Mouse (Mus musculus) left cerebral cortex, postnatal 14 days (tissue): ENCODE measurements around the gene Dtnbp1. TPM values are rescaled to one million over a fixed set of nuclear protein-coding genes. Genes with fewer than 3 reads are reported as not detected.

ENCODE experiments used
- DNase-seq, 2 experiments: peaks; one replicate each; pipeline ENCODE4 v3.0.0; 2021 to 2022; ENCODE audit warnings: low spot score in 2 of 2, mixed read lengths in 1 of 2
- intact Hi-C: fragments of 180-260 bp; cut with DNase I; formaldehyde crosslinking; loops from one replicate; pipeline ENCODE4 v1.15.1; 2025
- total RNA-seq, 2 experiments: library from RNA; stranded (reverse); gene quantifications; 2 replicates each; pipeline ENCODE4 v1.2.3; 2021

Dtnbp1 gene
- total RNA-seq, 2 experiments from 2014 or later = 78.9 to 89.5 TPM

GRCm38 (mm10) chr13:45005861-45006260 is 3.9 kb upstream of the Dtnbp1 start:
- DNase-seq = no peak
- intact Hi-C loops = loop anchor here (10.0 kb wide), 1 partner anchor 469 kb away; no protein-coding TSS in a partner anchor

- intact Hi-C loops = loop anchor here (10.0 kb wide), 1 partner anchor 470 kb away; no protein-coding TSS in a partner anchor
Measured at GRCm38 (mm10) chr13:45004987-45005592, 3.1 kb upstream of the Dtnbp1 start.

GRCm38 (mm10) chr13:45003026-45003425 is 1.1 kb upstream of the Dtnbp1 start:
- intact Hi-C loops = loop anchor here (10.0 kb wide), 1 partner anchor 472 kb away; no protein-coding TSS in a partner anchor
- DNase-seq = no peak

More at GRCm38 (mm10) chr13:45004987-45005592, 3.1 kb upstream of the Dtnbp1 start:
- DNase-seq = no peak

GRCm38 (mm10) chr13:45001228-45001910 is 578 bp downstream of the Dtnbp1 start:
- intact Hi-C loops = loop anchor here (10.0 kb wide), 1 partner anchor 473 kb away; no protein-coding TSS in a partner anchor
- DNase-seq = no peak

- intact Hi-C loops = loop anchor here (10.0 kb wide), 1 partner anchor 474 kb away; no protein-coding TSS in a partner anchor
- no peak for DNase-seq
Measured at GRCm38 (mm10) chr13:45000836-45001227, 1.1 kb downstream of the Dtnbp1 start.

GRCm38 (mm10) chr13:44999211-44999610 is 2.7 kb downstream of the Dtnbp1 start:
- intact Hi-C loops = no loop called here
- no peak for DNase-seq

GRCm38 (mm10) chr13:44996339-44996738 is 5.6 kb downstream of the Dtnbp1 start:
- intact Hi-C loops = no loop called here
- DNase-seq = no peak

- DNase-seq = no peak
- intact Hi-C loops = no loop called here
Measured at GRCm38 (mm10) chr13:44992550-44993205, 9.3 kb downstream of the Dtnbp1 start.

GRCm38 (mm10) chr13:44991936-44992335 is 10.0 kb downstream of the Dtnbp1 start:
- no peak for DNase-seq
- intact Hi-C loops = no loop called here

- intact Hi-C loops = no loop called here
- no peak for DNase-seq
Measured at GRCm38 (mm10) chr13:44990073-44990682, 11.8 kb downstream of the Dtnbp1 start.

GRCm38 (mm10) chr13:44986352-44986751 is 15.6 kb downstream of the Dtnbp1 start:
- no peak for DNase-seq
- intact Hi-C loops = no loop called here

GRCm38 (mm10) chr13:44985321-44985720 is 16.6 kb downstream of the Dtnbp1 start:
- no peak for DNase-seq
- intact Hi-C loops = no loop called here

- intact Hi-C loops = no loop called here
- no peak for DNase-seq
Measured at GRCm38 (mm10) chr13:44983635-44984401, 18.1 kb downstream of the Dtnbp1 start.

- no peak for DNase-seq
- intact Hi-C loops = no loop called here
Measured at GRCm38 (mm10) chr13:44982799-44983198, 19.1 kb downstream of the Dtnbp1 start.

GRCm38 (mm10) chr13:44979433-44979832 is 22.5 kb downstream of the Dtnbp1 start:
- intact Hi-C loops = loop anchor here (5.0 to 10.0 kb wide), 2 partner anchors 245 to 1182 kb away; no protein-coding TSS in a partner anchor
- no peak for DNase-seq

- no peak for DNase-seq
- intact Hi-C loops = loop anchor here (5.0 to 10.0 kb wide), 2 partner anchors 243 to 1180 kb away; no protein-coding TSS in a partner anchor
Measured at GRCm38 (mm10) chr13:44977483-44978141, 24.3 kb downstream of the Dtnbp1 start.

- intact Hi-C loops = loop anchor here (5.0 to 10.0 kb wide), 2 partner anchors 242 to 1180 kb away; no protein-coding TSS in a partner anchor
- DNase-seq = no peak
Measured at GRCm38 (mm10) chr13:44977059-44977458, 24.9 kb downstream of the Dtnbp1 start.

GRCm38 (mm10) chr13:44960542-44961291 is 41.2 kb downstream of the Dtnbp1 start:
- intact Hi-C loops = no loop called here
- DNase-seq = peak in 1 of 2 experiments; percentile 18
